Mouse (Mus musculus) adrenal gland, adult 8-10 months (tissue): ENCODE measurements around the gene Tmem80. TPM values are rescaled to one million over a fixed set of nuclear protein-coding genes. Genes with fewer than 3 reads are reported as not detected.
A peak's percentile ranks its signal among the peaks of the same experiment; 100 is the strongest.

Experiments used
- DNase-seq: peaks from one replicate; pipeline ENCODE4 v3.0.0; 2022
- total RNA-seq, 4 experiments: library from RNA; stranded (reverse); gene quantifications; 2 replicates each; pipeline ENCODE4 v1.2.4; 2022

The Tmem80 gene
- total RNA-seq, 4 experiments from 2014 or later = 31.4 to 46.6 (median 34.8) TPM

- peak; percentile 24 for DNase-seq
These were observed 743 bp upstream of the Tmem80 start for GRCm38 (mm10) chr7:141326546-141327446.

GRCm38 (mm10) chr7:141328373-141328990, 943 bp downstream of the Tmem80 start:
- DNase-seq = no peak

DNA sequence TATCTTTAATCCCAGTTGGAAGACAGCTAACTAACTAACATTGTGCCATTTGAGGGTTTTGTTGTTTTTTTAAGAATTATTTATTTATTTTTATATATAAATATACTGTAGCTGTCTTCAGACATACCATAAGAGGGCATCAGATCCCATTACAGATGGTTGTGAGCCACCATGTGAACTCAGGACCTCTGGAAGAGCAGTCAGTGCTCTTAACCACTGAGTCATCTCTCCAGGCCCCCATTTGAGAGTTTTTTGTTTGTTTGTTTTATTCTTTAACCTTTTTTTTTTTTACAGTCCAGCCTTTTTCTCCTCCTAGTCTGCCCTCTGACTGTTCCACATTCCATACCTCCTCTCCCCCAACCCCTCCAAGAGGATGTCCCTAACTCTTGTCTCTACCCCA, 3.2 kb downstream of the Tmem80 start:
- no peak for DNase-seq

DNA sequence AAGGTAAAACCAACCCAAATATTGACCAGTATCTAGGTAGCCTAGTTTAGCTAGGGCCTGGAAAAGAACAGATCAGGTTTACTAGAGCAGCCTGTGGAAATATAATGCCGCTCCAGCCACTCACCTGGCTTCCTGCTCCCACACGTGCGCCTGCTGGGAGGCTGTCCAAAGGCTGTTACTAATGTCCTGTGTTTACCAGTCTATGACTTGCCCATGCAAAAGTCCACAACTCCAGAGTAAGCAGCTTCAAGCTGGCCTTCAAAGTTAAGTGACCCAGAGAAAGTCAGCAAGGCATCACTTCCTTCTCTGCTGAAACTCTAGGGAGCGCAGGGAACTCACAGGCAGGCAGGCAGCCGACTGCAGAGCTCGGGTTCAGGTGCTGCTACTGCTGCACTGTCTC, 4.5 kb downstream of the Tmem80 start:
- no peak for DNase-seq

- no peak for DNase-seq
These were observed 7.6 kb downstream of the Tmem80 start for GRCm38 (mm10) chr7:141335044-141335579.

DNA sequence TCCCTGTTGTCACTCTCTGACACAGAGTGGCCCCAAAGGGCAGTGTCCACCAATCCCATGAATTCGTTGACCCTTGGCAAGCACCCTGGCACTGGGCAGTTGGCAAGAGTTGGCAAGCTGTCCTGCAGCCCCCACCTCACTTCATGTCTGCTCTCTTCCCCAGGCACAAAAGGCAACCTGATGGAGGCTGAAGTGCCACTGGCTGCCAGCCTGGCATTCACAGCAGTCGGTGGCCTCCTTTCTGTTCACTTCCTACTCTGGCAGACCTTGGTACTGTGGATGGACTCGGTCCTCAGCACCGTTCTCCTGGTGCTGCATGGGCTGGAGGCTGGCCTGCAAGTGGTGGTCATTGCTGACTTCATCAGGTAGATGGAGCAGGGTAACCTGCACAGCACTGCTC, 8.1 kb downstream of the Tmem80 start:
- DNase-seq = no peak

DNA sequence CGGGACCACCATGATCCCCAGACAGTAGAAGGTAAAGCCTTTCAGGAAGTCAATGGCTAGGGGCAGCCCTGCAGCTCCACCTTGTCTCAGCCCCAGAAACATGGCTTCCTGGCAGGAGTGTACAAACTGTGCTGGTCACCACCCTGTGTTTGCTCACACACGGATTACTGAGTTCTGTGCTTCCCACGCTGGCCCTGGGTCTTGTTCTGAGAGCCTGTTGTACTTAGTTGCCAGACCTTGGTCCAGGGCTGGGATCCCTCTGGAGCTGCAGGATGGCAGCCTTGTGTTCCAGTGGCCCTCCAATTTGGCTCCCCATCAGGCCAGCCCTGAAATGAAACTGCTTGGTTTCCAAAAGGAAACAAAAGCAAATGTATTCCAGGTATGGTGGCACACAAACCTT, 8.8 kb downstream of the Tmem80 start:
- DNase-seq = no peak

DNA sequence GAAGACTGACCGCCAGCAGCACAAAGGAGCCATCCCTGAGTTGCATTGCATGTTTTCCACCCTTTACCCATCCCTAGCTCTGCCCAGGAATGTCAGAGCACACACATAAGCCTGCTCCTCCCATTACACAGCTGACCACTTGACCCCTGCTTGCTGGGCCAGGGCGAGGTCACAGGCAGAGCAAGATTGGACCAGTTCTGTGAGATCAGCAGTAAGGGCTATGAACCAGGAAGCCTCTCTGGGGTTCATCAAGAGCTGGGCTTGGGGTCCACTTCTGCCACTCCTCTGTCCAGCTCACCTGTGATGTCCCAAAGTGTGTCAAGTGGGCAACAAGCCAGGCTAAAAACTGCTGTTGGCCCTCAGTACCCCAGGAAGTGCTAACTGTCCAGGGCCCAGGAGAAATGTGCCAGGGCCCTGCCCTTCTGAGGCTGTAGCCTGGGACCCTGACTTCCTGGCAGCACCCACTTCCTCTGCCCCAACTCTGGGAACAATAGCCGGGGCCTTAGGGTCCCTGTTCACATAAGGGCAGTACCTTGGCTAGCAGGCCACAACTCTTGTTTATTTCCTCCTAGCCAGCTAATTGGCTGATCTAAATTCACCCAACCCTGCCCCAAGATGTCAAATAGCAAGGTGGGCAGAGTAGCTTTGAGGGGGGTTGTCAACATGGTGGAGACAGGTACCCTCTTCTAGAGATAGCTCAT, 10.3 kb downstream of the Tmem80 start:
- DNase-seq = no peak

GRCm38 (mm10) chr7:141338576-141339131, 11.1 kb downstream of the Tmem80 start, which contains the start of gene Eps8l2:
Gene Eps8l2, plus strand, starts transcription at chr7:141338880.
- DNase-seq = no peak

DNA sequence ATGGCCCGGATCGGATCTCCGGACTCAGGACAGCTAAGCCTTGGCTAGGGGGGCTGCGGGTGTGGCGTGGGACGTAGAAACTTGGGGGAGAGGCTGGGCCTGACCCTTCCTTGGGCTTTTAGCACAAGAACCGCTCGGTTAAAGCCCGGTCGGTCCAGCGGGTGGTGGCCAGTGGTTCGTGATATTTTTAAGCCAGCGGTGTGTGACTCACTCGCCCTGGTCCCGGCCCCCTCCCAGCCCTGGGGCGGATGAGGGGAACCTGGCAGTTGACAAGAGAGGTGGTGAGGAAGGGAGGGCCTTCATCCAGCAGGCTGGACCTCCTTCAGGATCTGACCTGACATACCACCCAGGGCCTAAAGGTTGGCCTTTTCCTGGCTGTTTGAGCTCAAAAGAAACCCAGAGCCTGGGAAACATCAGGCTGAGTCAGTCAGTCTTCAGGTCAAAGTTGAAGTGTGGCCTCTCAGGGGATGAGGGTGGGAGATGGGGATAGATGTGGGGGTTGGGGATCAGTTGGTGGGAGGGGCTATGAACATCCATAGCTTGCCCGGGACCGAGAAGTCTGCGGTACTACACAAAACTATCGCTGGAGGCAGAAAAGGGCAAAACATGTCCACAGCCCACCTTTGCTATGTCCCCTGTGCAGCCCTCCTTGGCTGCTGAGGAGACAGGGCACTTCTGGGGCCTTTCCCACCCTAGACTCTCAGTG, 11.8 kb downstream of the Tmem80 start:
- no peak for DNase-seq

GRCm38 (mm10) chr7:141340023-141340422, 12.5 kb downstream of the Tmem80 start:
- DNase-seq = no peak

DNA sequence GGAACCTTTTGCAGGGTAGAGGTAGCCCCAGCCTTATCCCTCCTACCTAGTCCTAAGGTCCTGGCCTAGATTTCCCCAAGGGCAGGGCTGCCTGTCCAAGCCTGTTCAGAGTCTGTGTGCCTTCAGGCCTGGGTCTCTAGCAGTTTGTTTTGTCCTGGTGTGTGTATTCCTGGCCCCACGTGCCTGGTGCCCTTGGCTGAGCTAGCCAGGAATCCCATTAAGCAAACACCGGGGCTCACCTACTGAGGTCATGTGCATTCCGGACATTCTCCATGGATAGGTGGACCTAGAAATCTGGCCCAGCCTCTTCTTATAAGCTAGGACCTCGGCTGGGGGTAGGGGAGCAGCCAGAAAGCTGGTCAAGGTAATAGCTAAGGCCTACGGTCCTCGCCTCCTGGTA, 12.9 kb downstream of the Tmem80 start:
- DNase-seq = no peak

- no peak for DNase-seq
These were observed 14.2 kb downstream of the Tmem80 start for GRCm38 (mm10) chr7:141341689-141342226.

GRCm38 (mm10) chr7:141343230-141343629, 15.7 kb downstream of the Tmem80 start:
- DNase-seq = no peak

DNA sequence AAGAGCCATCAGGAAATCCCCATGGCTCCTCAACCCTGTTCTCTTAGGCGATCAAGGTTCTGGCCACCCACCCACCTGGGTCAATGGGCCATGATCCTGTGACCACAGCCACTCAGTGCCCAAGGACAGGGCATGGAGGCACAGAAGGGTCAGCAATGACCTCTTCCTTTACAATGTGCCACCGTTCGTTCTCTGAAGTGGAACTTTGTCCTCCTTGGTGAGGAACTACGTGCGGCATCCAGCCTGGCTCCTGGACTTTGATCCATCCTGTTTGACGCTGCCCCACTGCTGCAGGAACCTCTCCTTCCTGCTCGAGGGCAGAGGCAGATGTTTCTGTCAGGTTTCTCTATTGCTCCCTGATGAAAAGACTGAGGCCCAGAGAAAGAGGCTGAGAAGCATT, 16.2 kb downstream of the Tmem80 start:
- no peak for DNase-seq

- no peak for DNase-seq
These were observed 17.2 kb downstream of the Tmem80 start for GRCm38 (mm10) chr7:141344787-141345186.

- no peak for DNase-seq
These were observed 23.5 kb downstream of the Tmem80 start for GRCm38 (mm10) chr7:141351061-141351460.

DNA sequence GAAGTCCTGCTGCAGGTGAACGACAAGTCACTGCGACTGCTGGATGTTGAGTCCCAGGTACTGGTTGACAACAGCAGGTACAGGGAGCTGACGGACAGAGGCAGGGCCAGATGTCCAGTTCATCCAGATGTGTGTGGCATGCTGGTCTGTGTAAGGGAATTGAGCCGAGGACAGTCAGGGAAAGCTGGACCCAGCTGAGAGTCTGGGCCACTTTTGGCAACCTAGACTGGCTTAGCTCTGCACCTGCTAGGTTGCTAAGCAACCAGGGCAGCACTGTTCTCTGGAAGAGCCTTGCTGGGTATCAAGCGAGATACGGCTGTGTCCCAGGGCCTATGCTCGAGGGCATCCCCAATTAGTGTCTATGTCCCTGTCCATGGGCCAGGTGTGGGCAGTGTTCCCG, 27.5 kb downstream of the Tmem80 start:
- no peak for DNase-seq

- no peak for DNase-seq
These were observed 28.2 kb downstream of the Tmem80 start for GRCm38 (mm10) chr7:141355626-141356326.

DNA sequence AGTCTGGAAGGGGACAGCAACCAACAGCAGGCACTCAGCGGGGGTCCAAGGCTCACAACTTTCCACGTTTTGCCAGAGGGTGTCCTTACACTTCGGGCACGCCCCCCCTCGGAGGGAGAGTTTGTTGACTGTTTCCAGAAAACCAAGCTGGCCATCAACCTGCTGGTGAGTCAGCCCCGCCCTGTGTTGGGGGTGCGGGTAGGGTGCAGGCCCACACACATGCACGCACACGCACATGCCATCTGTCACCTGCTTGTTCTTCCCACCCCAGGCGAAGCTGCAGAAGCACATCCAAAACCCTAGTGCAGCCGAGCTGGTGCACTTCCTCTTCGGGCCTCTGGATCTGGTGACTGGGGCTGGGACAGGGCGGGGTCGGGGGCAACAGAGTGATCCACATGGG, 29.4 kb downstream of the Tmem80 start:
- no peak for DNase-seq

- DNase-seq = no peak
These were observed 34.0 kb downstream of the Tmem80 start for GRCm38 (mm10) chr7:141361510-141361909.
